Mouse (Mus musculus): Measurements from ENCODE around the gene Nlrp1b. TPM values are rescaled to one million over a fixed set of nuclear protein-coding genes. Genes with fewer than 3 reads are reported as not detected.

Gene Nlrp1b
- polyA plus RNA-seq, 1 experiment from 2014 or later, result not detected

DNA sequence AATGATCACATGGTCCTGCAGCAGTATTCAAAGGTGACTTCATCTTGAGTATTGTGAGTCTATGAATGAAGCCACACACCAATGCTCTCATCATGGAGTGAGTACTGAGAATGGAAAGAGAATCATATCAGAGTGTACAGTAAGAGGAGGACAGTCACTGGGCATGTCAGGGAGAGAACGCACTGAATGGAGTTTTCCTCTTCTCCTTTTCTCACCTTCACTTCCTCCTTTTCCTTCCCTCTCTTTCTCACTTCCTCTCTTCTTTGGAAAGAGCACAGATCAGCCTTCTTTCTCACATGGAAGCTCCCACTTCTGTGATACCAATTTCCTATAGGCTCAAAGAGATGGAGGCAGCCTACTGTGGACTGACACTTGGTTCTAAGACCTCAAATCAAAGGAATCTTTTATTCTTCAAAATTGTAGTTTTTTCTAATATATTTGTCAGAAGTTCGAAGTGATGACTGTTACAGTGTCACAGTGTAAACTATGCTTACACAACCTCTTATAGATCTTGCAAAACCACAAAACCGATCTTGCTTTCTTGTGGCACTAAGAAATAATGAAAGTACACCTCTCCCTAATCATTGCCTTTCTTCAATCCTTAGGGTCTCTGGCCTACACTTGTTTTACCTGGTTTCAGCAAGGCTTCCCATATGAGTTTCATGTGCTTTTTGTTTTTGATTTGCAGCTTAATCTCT lies 70.9 kb downstream of the Nlrp1b start:
- no peaks in the 10 kb centered on the region for H3K36me3 ChIP-seq (ENCODE audit: control insufficient read depth, insufficient read depth, low read length)
- ATAC-seq (ENCODE audit: insufficient number of reproducible peaks, low FRiP score, low TSS enrichment, low read depth) (no peak), DNase-seq (ENCODE audit: low spot score) (no peak)
- no peaks in the 10 kb centered on the region for H3K4me1 ChIP-seq (ENCODE audit: control insufficient read depth, insufficient read depth, low read length)
- H3K4me2 ChIP-seq (ENCODE audit: low read depth, severe bottlenecking), result no peak overlapping the region
- 77% methylated on average over 3 of the region's 3 CpGs for WGBS
- no peaks in the 10 kb centered on the region for H3K27me3 ChIP-seq (ENCODE audit: control insufficient read depth, insufficient read depth, low read length)
- no peaks in the 10 kb centered on the region for H3K9me3 ChIP-seq (ENCODE audit: control insufficient read depth, low read length)
- H3K27ac ChIP-seq (replicated peaks; ENCODE audit: low read depth, low read length), result no peak overlapping the region
- no peak overlapping the region for H3K4me3 ChIP-seq (ENCODE audit: low read depth, low read length)
- no peak overlapping the region for H3K9ac ChIP-seq (ENCODE audit: low read length)

DNA sequence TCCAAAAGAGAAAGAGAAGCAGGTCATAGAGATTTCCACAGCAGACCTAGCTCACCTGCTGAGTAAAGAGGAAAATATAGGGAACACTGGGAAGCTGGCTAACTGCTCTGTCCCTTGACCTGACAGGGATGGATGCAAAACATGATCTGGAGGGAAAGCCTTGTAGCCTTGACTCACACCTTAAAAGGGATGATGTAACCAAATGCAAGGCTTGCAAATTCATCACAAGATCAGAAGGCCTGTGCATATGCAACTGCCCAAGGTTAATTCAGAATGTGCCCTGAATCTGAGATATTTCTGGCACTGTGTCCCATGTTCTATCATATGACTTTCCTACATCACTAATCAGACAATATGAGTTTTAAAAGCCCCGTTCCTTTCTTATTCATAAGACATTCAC lies 75.3 kb downstream of the Nlrp1b start:
- 84% methylated on average over 1 of the region's 1 CpGs for WGBS
- Histone ChIP-seq H3K4me3 (ENCODE audit: low read depth, low read length) (no peak overlapping the region), H3K4me1 (ENCODE audit: control insufficient read depth, insufficient read depth, low read length) (no peaks in the 10 kb centered on the region), H3K9ac (ENCODE audit: low read length) (no peak overlapping the region), H3K27ac (replicated peaks; ENCODE audit: low read depth, low read length) (no peak overlapping the region), H3K36me3 (ENCODE audit: control insufficient read depth, insufficient read depth, low read length) (no peaks in the 10 kb centered on the region), H3K9me3 (ENCODE audit: control insufficient read depth, low read length) (no peaks in the 10 kb centered on the region), H3K4me2 (ENCODE audit: low read depth, severe bottlenecking) (no peak overlapping the region), H3K27me3 (ENCODE audit: control insufficient read depth, insufficient read depth, low read length) (no peaks in the 10 kb centered on the region)
- DNase-seq (ENCODE audit: low spot score) (no peak), ATAC-seq (ENCODE audit: insufficient number of reproducible peaks, low FRiP score, low TSS enrichment, low read depth) (no peak)

GRCm38 (mm10) chr11:71144661-71145060 lies 85.9 kb downstream of the Nlrp1b start, which contains the start of gene Nlrp1a:
TSS of gene Nlrp1a (minus strand) at chr11:71144704.
- no peak within 1 kb of the TSS for H3K4me2 ChIP-seq (ENCODE audit: low read depth, severe bottlenecking)
- 80% methylated on average over 3 of the region's 3 CpGs for WGBS
- no peak for DNase-seq (ENCODE audit: low spot score)
- H3K9me3 ChIP-seq (ENCODE audit: control insufficient read depth, low read length), result no peaks in the 10 kb centered on the region
- no peak within 1 kb of the TSS for H3K4me3 ChIP-seq (ENCODE audit: low read depth, low read length)
- H3K4me1 ChIP-seq (ENCODE audit: control insufficient read depth, insufficient read depth, low read length), result no peaks in the 10 kb centered on the region
- no peaks in the 10 kb centered on the region for H3K36me3 ChIP-seq (ENCODE audit: control insufficient read depth, insufficient read depth, low read length)
- no peak within 1 kb of the TSS for H3K9ac ChIP-seq (ENCODE audit: low read length)
- no peaks in the 10 kb centered on the region for H3K27me3 ChIP-seq (ENCODE audit: control insufficient read depth, insufficient read depth, low read length)
- ATAC-seq (ENCODE audit: insufficient number of reproducible peaks, low FRiP score, low TSS enrichment, low read depth), result no peak
- H3K27ac ChIP-seq (replicated peaks; ENCODE audit: low read depth, low read length), result no peak within 1 kb of the TSS

GRCm38 (mm10) chr11:71142031-71142430 lies 88.5 kb downstream of the Nlrp1b start:
- Histone ChIP-seq H3K36me3 (ENCODE audit: control insufficient read depth, insufficient read depth, low read length) (no peaks in the 10 kb centered on the region), H3K9ac (ENCODE audit: low read length) (no peak overlapping the region), H3K27ac (replicated peaks; ENCODE audit: low read depth, low read length) (no peak overlapping the region), H3K4me1 (ENCODE audit: control insufficient read depth, insufficient read depth, low read length) (no peaks in the 10 kb centered on the region), H3K4me2 (ENCODE audit: low read depth, severe bottlenecking) (no peak overlapping the region), H3K9me3 (ENCODE audit: control insufficient read depth, low read length) (no peaks in the 10 kb centered on the region), H3K27me3 (ENCODE audit: control insufficient read depth, insufficient read depth, low read length) (no peaks in the 10 kb centered on the region), H3K4me3 (ENCODE audit: low read depth, low read length) (no peak overlapping the region)
- 86% methylated on average over 1 of the region's 1 CpGs for WGBS
- DNase-seq (ENCODE audit: low spot score) (no peak), ATAC-seq (ENCODE audit: insufficient number of reproducible peaks, low FRiP score, low TSS enrichment, low read depth) (no peak)

DNA sequence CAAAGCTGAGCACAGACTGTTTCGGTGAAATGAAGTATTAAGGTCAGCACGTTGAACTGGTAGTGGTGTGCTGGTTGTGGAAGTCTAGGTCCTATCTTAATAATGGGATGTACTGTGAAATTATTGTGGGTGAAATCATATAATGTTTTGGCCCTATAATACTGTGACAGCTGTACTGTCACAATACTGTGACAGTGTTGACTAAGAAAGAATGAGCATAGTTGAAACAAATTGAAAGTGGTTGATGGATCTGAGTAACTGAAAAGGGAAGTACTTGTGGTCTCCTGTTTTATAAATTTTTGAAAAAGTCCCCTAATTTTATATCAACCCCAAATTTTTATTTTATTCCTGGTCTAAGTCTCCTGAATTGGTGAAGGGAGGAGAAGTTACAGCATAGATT lies 123.4 kb downstream of the Nlrp1b start:
- no peaks in the 10 kb centered on the region for H3K9me3 ChIP-seq (ENCODE audit: control insufficient read depth, low read length)
- H3K4me3 ChIP-seq (ENCODE audit: low read depth, low read length), result no peak overlapping the region
- H3K4me1 ChIP-seq (ENCODE audit: control insufficient read depth, insufficient read depth, low read length), result no peaks in the 10 kb centered on the region
- no peak overlapping the region for H3K27ac ChIP-seq (replicated peaks; ENCODE audit: low read depth, low read length)
- no peaks in the 10 kb centered on the region for H3K36me3 ChIP-seq (ENCODE audit: control insufficient read depth, insufficient read depth, low read length)
- ATAC-seq (ENCODE audit: insufficient number of reproducible peaks, low FRiP score, low TSS enrichment, low read depth), result no peak
- no peak for DNase-seq (ENCODE audit: low spot score)
- H3K9ac ChIP-seq (ENCODE audit: low read length), result no peak overlapping the region
- H3K27me3 ChIP-seq (ENCODE audit: control insufficient read depth, insufficient read depth, low read length), result no peaks in the 10 kb centered on the region
- 71% methylated on average over 2 of the region's 2 CpGs for WGBS
- no peak overlapping the region for H3K4me2 ChIP-seq (ENCODE audit: low read depth, severe bottlenecking)

- Histone ChIP-seq H3K4me1 (ENCODE audit: control insufficient read depth, insufficient read depth, low read length) (no peaks in the 10 kb centered on the region), H3K4me3 (ENCODE audit: low read depth, low read length) (no peak overlapping the region), H3K9ac (ENCODE audit: low read length) (no peak overlapping the region), H3K27me3 (ENCODE audit: control insufficient read depth, insufficient read depth, low read length) (no peaks in the 10 kb centered on the region), H3K4me2 (ENCODE audit: low read depth, severe bottlenecking) (no peak overlapping the region), H3K36me3 (ENCODE audit: control insufficient read depth, insufficient read depth, low read length) (no peaks in the 10 kb centered on the region), H3K27ac (replicated peaks; ENCODE audit: low read depth, low read length) (no peak overlapping the region), H3K9me3 (ENCODE audit: control insufficient read depth, low read length) (no peaks in the 10 kb centered on the region)
- DNase-seq (ENCODE audit: low spot score) (no peak), ATAC-seq (ENCODE audit: insufficient number of reproducible peaks, low FRiP score, low TSS enrichment, low read depth) (no peak)
Measured at GRCm38 (mm10) chr11:71106261-71107021, 124.1 kb downstream of the Nlrp1b start.

DNA sequence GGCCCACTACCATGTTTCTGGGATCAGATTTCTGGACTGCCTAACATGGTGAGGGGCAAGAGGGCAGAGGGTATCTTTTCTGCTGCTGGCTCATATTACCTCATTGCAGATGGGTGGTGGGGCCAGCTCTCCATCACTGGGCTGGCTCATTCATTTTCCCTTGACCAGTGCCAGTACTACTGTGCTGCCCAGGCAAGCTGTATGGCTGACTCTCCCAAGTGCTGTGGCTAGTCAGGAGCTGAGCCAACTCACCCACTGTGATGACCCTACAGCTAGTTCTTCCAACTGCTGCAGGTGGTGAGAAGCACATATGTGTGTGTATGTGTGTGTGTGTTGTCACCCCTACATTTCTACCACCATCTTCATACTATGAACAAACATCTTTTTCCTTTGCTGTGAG lies 126.6 kb downstream of the Nlrp1b start:
- no peaks in the 10 kb centered on the region for H3K9me3 ChIP-seq (ENCODE audit: control insufficient read depth, low read length)
- H3K27ac ChIP-seq (replicated peaks; ENCODE audit: low read depth, low read length), result no peak overlapping the region
- H3K9ac ChIP-seq (ENCODE audit: low read length), result no peak overlapping the region
- no peak for DNase-seq (ENCODE audit: low spot score)
- H3K36me3 ChIP-seq (ENCODE audit: control insufficient read depth, insufficient read depth, low read length), result no peaks in the 10 kb centered on the region
- no peak for ATAC-seq (ENCODE audit: insufficient number of reproducible peaks, low FRiP score, low TSS enrichment, low read depth)
- H3K4me1 ChIP-seq (ENCODE audit: control insufficient read depth, insufficient read depth, low read length), result no peaks in the 10 kb centered on the region
- no peaks in the 10 kb centered on the region for H3K27me3 ChIP-seq (ENCODE audit: control insufficient read depth, insufficient read depth, low read length)
- H3K4me2 ChIP-seq (ENCODE audit: low read depth, severe bottlenecking), result no peak overlapping the region
- H3K4me3 ChIP-seq (ENCODE audit: low read depth, low read length), result no peak overlapping the region
